Mouse (Mus musculus) cerebellum, adult 11 months (tissue): ENCODE results near the gene Rfx1.

ENCODE experiments used
- DNase-seq: peaks from one replicate; pipeline ENCODE4 v3.0.0; 2022

The Rfx1 gene

GRCm38 (mm10) chr8:84063861-84064610 is 2.6 kb upstream of the Rfx1 start:
- no peak for DNase-seq

- no peak for DNase-seq
Measured at GRCm38 (mm10) chr8:84065037-84065436, 1.6 kb upstream of the Rfx1 start, which contains the start of gene Gm10643. TSS of gene Gm10643 (minus strand) at chr8:84065137.

- no peak for DNase-seq
Measured at GRCm38 (mm10) chr8:84065457-84066072, 1.1 kb upstream of the Rfx1 start.

- DNase-seq, result peak; percentile 93
Measured at GRCm38 (mm10) chr8:84067047-84067573, 476 bp downstream of the Rfx1 start.

GRCm38 (mm10) chr8:84067911-84068310 is 1.3 kb downstream of the Rfx1 start:
- no peak for DNase-seq

GRCm38 (mm10) chr8:84068316-84069035 is 1.8 kb downstream of the Rfx1 start:
- DNase-seq, result no peak

- DNase-seq, result no peak
Measured at GRCm38 (mm10) chr8:84069169-84069568, 2.5 kb downstream of the Rfx1 start.

GRCm38 (mm10) chr8:84069750-84070149 is 3.1 kb downstream of the Rfx1 start:
- no peak for DNase-seq

- no peak for DNase-seq
Measured at GRCm38 (mm10) chr8:84070241-84070640, 3.6 kb downstream of the Rfx1 start.

- DNase-seq, result no peak
Measured at GRCm38 (mm10) chr8:84070667-84071066, 4.0 kb downstream of the Rfx1 start.

GRCm38 (mm10) chr8:84071921-84072320 is 5.3 kb downstream of the Rfx1 start:
- no peak for DNase-seq

- no peak for DNase-seq
Measured at GRCm38 (mm10) chr8:84072321-84072720, 5.7 kb downstream of the Rfx1 start.

GRCm38 (mm10) chr8:84073230-84073976 is 6.8 kb downstream of the Rfx1 start:
- DNase-seq, result no peak

- DNase-seq, result no peak
Measured at GRCm38 (mm10) chr8:84076412-84076811, 9.8 kb downstream of the Rfx1 start.

GRCm38 (mm10) chr8:84076849-84077248 is 10.2 kb downstream of the Rfx1 start:
- DNase-seq, result no peak

GRCm38 (mm10) chr8:84079206-84079605 is 12.6 kb downstream of the Rfx1 start:
- DNase-seq, result no peak

GRCm38 (mm10) chr8:84083829-84084241 is 17.2 kb downstream of the Rfx1 start:
- no peak for DNase-seq

GRCm38 (mm10) chr8:84084341-84085115 is 17.9 kb downstream of the Rfx1 start:
- no peak for DNase-seq

GRCm38 (mm10) chr8:84087156-84087555 is 20.5 kb downstream of the Rfx1 start:
- DNase-seq, result no peak

GRCm38 (mm10) chr8:84087821-84088220 is 21.2 kb downstream of the Rfx1 start:
- DNase-seq, result no peak

- DNase-seq, result no peak
Measured at GRCm38 (mm10) chr8:84089277-84089676, 22.6 kb downstream of the Rfx1 start.

GRCm38 (mm10) chr8:84090585-84090984 is 24.0 kb downstream of the Rfx1 start:
- DNase-seq, result no peak
